Mouse (Mus musculus) urinary bladder, postnatal 25 days (tissue): ENCODE measurements around the gene Zfyve16.

Experiments
- DNase-seq: peaks from one replicate; pipeline ENCODE4 v3.0.0; 2022; ENCODE audit warnings: low spot score

The Zfyve16 gene

GRCm38 (mm10) chr13:92467891-92468290 lies 62.8 kb downstream of the Zfyve16 start:
- DNase-seq, result no peak

DNA sequence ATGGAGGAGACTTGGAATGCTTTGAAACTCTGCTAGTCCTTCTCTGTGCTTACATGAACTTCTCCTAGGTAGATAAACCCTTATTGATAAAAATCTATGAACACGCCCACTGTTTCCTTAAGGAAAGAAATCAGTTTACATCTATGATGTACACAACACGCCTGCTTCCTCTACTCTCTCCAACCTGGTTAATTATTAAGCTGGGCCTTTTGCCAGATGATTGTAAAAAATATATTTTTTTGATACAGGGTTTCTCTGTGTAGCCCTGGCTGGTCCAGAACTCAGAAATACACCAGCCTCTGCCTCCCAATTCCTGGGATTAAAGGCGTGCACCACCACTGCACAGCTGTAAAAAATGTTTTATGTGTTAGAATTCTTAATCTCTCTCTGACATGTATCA lies 66.0 kb downstream of the Zfyve16 start:
- no peak for DNase-seq

DNA sequence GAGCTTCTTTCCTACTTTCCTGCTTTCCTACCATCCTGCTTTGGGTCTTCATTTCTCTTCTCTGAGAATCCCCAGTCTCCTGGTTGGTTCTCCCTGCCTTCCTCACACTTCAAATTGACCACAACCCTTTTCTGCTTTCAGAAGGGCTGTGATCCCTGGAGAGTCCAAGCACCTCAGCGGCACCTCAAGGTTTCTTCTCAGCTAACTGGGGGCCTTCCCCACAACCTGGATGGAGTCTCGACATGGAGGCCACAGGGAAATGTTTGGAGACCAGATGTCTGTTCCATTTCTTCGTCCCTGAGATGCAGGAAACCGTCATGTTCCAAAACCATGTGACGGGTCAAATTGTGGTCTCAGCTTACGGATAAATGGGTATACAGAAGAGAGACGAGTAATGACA lies 83.8 kb downstream of the Zfyve16 start:
- DNase-seq, result no peak

GRCm38 (mm10) chr13:92440286-92440685 lies 90.4 kb downstream of the Zfyve16 start:
- DNase-seq, result no peak

DNA sequence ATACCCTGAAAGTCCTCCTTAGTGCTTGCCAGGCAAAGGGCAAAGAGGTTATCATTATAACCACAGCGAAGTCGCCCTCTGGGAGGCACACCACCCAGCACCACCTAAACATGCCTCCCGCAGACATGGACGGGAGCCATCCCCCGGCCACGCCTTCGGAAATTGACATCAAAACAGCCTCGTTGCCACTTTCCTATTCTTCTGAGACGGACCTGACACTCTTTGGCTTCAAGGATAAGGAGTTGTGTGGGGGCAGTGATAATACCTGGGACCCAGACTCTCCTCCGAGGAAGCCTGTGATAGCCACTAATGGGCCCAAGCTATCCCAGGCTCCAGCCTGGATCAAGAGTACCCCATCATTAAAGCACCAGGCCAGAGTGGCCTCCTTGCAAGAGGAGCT lies 92.0 kb downstream of the Zfyve16 start:
- DNase-seq, result no peak
